Mouse (Mus musculus) liver, embryonic 12.5 days (tissue): Measurements from ENCODE around the gene Grik4. TPM values are rescaled to one million over a fixed set of nuclear protein-coding genes. Genes with fewer than 3 reads are reported as not detected.

ENCODE experiments used
- microRNA-seq: library from miRNA; unstranded; fragments of <30 nt; microRNA quantifications from one replicate; pipeline ENCODE4, GENCODE M21; 2017
- polyA plus RNA-seq: library from polyadenylated mRNA; unstranded; fragments of >200 nt; fragmentation: Nextera tagmentation; extraction: Ambion mirVana; gene quantifications from 2 replicates; pipeline ENCODE4 v1.2.1, GENCODE M21; 2016

The Grik4 gene
- polyA plus RNA-seq, 1 experiment from 2014 or later, result 2.2 TPM

Small RNA genes within 50 kb of the gene (microRNA-seq; reads per million reads assigned to microRNA genes)
- not detected for gene Gm27509

Other genes with a start within 250 kb of the Grik4 start
- 8.4 and 9.3 TPM in 2 replicates for gene Arhgef12, start 162.7 kb upstream of the Grik4 start, polyA plus RNA-seq
- gene Tmem136, start 172.1 kb upstream of the Grik4 start, polyA plus RNA-seq, result 1.0 and 1.2 TPM in 2 replicates